Mouse (Mus musculus) naive thymus-derived CD4-positive, alpha-beta T cell, adult 2 months (primary cell): ENCODE measurements around the gene Fstl1.

Experiments
- DNase-seq: peaks from one replicate; pipeline ENCODE4 v3.0.0-alpha.2; 2011; ENCODE audit warnings: low read depth

The Fstl1 gene

GRCm38 (mm10) chr16:37787558-37788194 lies 11.0 kb downstream of the Fstl1 start:
- no peak for DNase-seq

- DNase-seq = no peak
Measured at GRCm38 (mm10) chr16:37788367-37789014, 11.8 kb downstream of the Fstl1 start.

GRCm38 (mm10) chr16:37789015-37789381 lies 12.3 kb downstream of the Fstl1 start:
- DNase-seq = no peak

DNA sequence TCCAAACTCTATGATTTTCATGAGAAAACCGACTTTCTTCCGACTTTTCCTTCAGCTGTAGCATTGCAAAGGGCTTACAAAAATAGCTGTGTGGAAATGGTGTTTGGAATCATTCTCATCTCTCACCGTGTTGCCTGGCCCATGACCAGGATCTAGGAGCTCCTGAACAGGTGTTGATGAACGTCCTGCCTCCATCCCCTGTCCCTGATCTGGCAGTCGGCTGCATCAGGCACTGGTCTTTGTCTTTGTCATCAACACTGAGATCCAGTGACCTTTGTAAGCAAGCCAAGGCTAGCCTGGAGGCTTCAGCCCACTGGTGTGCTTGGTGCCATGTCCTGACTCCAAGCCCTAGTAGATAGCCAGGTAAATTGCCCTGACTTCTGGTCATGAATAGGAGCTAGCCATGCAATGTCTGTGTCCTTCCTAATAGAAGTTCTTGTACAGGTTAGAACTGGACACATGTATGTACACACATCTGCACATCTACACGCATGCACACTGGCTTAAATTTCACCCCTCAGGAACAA lies 12.8 kb downstream of the Fstl1 start:
- DNase-seq = no peak

- DNase-seq = no peak
Measured at GRCm38 (mm10) chr16:37790008-37790780, 13.5 kb downstream of the Fstl1 start.

DNA sequence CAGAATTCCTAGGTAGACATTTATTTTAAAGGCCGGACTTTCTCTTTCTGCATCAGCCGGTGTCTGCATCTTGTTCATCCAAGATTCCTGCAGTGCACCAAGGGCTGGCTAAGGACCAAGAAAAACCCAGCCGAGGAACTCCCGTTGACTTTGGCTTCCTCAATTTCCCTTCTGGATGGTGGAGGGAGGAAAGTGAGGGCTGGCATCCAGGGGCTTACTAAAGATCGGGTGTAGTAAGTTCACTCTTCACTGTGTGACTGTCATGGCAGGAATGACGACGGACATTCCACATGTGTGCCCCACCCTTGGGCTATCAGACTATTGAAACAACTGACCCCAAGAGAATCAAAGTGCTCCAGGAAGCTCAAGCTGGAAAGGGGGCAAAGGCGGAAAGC lies 14.1 kb downstream of the Fstl1 start:
- DNase-seq = no peak

- no peak for DNase-seq
Measured at GRCm38 (mm10) chr16:37795651-37796150, 19.0 kb downstream of the Fstl1 start.

- no peak for DNase-seq
Measured at GRCm38 (mm10) chr16:37796270-37796669, 19.6 kb downstream of the Fstl1 start.

DNA sequence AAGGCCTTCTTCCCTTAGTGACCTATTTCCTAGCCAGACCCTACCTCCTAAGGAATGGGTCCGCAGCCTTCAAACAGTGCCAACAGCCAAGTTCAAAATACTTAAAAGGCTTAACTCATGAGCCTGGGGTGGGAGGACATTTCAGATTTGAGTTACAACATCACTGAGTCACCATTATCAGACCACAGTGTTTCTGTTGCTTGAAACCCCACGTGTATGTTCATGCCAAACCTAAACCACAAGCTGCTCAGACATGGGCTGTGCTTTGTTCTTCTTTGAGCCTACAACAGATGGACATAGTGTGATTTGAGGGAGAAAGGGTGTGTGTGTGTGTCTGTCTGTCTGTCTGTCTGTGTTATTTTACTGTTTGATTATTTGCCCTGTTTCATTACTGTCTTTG lies 24.4 kb downstream of the Fstl1 start:
- DNase-seq = no peak

DNA sequence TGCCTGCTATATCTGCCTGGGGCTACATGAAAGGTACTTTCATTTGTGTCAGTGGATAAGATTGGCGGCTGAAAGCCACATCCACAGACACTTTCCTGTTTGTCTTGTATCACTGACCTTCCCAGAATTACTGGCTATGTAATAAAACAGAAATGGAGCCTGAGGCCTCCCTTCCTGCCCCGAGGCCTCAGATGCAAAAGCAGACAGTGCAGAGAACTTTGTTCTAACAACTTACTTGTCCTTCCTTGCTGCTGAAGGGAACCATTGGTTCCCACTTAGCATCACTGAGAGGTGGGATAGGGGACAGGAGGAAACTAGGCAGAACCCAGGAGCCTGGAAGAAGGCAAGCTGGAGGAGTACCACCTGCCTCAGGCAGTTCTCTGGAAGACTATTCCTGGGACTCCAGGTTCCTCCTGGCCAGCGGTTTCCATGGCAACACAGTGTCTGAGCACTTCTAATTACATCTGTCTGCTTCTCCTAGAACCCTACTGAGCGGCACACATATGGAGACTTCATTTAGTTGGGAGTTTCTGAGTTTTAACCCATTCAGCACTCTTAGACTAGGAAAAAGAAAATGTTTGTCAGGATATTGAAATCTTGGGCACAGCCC lies 26.1 kb downstream of the Fstl1 start:
- DNase-seq = no peak

GRCm38 (mm10) chr16:37803387-37803950 lies 26.8 kb downstream of the Fstl1 start:
- no peak for DNase-seq

DNA sequence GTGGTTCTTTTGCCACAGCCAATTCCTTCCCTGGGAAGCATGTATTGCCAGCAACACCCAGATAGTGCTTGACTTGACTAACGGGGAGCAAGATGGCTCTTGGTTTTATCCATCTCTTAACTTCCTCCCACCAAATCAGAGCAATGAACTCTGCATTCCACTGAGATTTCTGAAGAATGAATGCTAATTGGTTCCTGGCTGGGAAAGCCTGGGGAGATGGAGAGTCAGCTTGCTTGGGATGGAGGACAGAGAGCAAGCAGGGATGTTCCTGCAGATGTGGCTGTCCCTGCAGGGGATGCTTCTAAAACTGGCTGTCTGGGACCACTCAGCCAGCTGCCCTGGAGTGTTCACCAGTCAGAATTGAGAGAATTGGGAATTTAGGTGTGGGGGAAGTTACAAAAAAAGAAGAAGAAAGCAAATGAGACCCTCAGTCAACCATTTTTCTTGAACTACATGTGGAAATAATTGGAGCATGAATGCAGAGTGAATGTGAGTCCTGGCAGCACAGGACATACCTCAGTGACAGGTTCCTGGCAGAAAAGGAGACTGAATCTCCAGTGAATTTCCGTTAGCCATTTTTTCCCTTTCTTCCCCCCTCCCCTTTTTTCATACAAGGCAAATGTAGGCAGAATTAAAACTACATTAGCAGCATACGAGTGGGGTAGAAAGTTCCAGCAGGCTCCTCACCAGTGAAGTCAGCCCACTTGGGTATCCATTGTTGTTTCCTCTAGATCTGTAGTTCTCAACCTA lies 29.2 kb downstream of the Fstl1 start:
- DNase-seq = no peak

DNA sequence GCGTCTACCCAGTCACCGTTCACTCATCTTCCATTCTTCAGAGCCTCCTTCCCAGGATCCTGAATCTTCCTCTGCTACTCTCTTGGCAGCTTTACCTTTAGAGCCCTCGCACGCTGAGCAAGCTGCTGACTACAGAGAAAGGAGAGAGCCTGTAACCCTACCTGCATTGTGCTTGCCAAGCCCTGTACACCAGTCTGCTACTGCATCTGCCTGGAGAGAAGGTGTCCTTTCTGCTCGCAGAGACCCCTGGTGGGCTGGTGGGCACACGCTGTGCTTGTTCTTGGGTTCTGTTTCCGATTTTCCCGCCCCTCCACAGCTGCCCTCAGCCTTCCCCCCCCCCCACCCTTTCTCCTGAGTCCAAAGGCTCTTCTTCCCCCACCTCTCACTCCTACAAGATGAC lies 30.6 kb downstream of the Fstl1 start:
- DNase-seq = no peak

GRCm38 (mm10) chr16:37808866-37809622 lies 32.4 kb downstream of the Fstl1 start:
- no peak for DNase-seq

DNA sequence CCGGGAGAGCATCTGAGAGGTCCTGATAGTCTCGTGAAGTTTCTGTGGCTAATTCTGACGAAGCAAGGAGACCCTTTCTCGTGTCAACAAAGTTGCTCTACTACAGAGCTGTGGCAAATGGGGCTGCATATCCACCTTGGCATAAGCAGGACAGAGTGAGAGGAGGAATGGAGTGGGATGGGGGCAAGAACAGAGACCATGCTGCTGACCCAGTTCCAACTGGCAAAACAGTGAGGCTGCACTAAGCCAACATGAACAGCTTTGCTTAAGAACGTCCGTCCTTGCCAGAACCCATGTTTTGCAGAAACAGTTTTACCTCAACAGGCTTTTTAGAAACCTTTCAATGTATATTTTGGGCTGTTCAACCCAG lies 32.9 kb downstream of the Fstl1 start:
- DNase-seq = no peak

GRCm38 (mm10) chr16:37811874-37812273 lies 35.2 kb downstream of the Fstl1 start:
- DNase-seq = no peak

GRCm38 (mm10) chr16:37812474-37812886 lies 35.8 kb downstream of the Fstl1 start:
- no peak for DNase-seq

DNA sequence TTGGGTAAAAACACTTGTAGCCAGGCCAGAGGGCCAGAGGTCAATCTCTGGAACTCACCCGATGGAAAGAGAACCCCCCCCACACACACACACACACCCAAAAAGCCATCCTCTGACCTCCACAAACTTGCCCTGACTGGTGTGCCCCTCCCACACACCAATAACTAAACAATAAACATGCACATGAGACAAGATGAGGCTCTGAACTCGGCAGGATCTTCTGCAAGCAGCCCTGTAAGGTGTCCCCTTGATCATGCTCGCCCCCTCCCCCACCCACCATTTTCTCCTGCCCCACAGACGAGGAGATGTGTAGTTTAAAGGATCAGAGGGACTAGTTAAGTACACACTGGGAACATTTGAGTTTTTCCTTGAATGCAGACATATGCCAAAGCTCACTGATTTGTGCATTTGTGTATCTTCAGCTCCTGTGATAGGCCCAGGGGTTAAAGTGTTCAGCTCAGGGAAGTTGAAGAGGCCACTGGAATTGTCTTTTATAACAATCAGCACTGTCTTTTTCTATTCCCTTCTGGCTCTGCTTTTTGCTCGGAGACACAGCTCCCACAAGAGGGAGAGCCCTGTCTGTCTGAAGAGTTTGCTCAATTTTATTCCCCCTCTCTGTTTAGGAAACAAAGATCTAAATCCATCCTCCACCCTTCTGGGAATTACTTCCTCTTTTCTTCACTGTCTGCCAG lies 37.2 kb downstream of the Fstl1 start:
- no peak for DNase-seq

- DNase-seq = peak; percentile 47
Measured at GRCm38 (mm10) chr16:37814383-37814971, 37.8 kb downstream of the Fstl1 start.

- DNase-seq = no peak
Measured at GRCm38 (mm10) chr16:37817986-37818385, 41.3 kb downstream of the Fstl1 start.
